Comparison of ENCODE assay signal across 18 mouse cellular contexts in genomic region chr6:31645261-31645660, GRCm38 (mm10).
DNase-seq lines count a peak whose midpoint lies in the region; ATAC-seq lines count a peak whose summit lies in the region.
"Had no signal": no experiment of that assay in that cellular context is flagged by ENCODE, and none has a peak within 500 bp of the region (broad histone marks: within the 10 kb centered on the region; RNA-seq: fewer than 3 reads in every experiment).

No protein-coding gene starts in this region.

- intact Hi-C loops in heart, postnatal 10 days (cut with DNase I), result no loop called here

- no peaks in the 10 kb centered on the region for H3K9me3 ChIP-seq in heart, embryonic 10.5 days
- H3K9me3 ChIP-seq in lung, embryonic 15.5 days, result no peaks in the 10 kb centered on the region
- H3K9me3 ChIP-seq: forebrain, embryonic 13.5 days; limb, embryonic 13.5 days; neural tube, embryonic 13.5 days had no signal

- H3K4me2 ChIP-seq in lung, embryonic 15.5 days, result no peak overlapping the region
- H3K4me2 ChIP-seq: forebrain, embryonic 13.5 days; heart, embryonic 11.5 days; limb, embryonic 13.5 days; lung, embryonic 14.5 days; neural tube, embryonic 13.5 days had no signal

- no peak overlapping the region for H3K4me3 ChIP-seq in heart, embryonic 10.5 days
- H3K4me3 ChIP-seq in lung, embryonic 15.5 days, result no peak overlapping the region
- H3K4me3 ChIP-seq: forebrain, embryonic 13.5 days; limb, embryonic 13.5 days; myocyte; neural tube, embryonic 13.5 days had no signal

- ATAC-seq in lung, embryonic 15.5 days (ENCODE audit: borderline replicate concordance, extremely low read depth, low FRiP score, low TSS enrichment), result 0 out of 2 replicates have a peak, but pooled peaks have one; percentile 16
- ATAC-seq: forebrain, embryonic 13.5 days; intestine, postnatal 0 days had no signal

- WGBS in heart, embryonic 10.5 days, result 89% methylated on average over 6 of the region's 6 CpGs
- 71% methylated on average over 6 of the region's 6 CpGs for WGBS in lung, embryonic 15.5 days

- no peak overlapping the region for H3K9ac ChIP-seq in lung, embryonic 15.5 days
- H3K9ac ChIP-seq: forebrain, embryonic 13.5 days; limb, embryonic 13.5 days; lung, embryonic 14.5 days; neural tube, embryonic 13.5 days had no signal

- no peak for DNase-seq in heart, embryonic 10.5 days (ENCODE audit: low spot score)
- DNase-seq in heart, postnatal 10 days, result no peak
- DNase-seq in adipocyte (ENCODE audit: low spot score), result peak; percentile 14
- peak; percentile 67 for DNase-seq in lung, postnatal 36 days
- no peak for DNase-seq in gastrocnemius, adult 8-10 months (ENCODE audit: low spot score in 2 of 2)
- no peak for DNase-seq in cerebellum, postnatal 36 days
- DNase-seq: cerebellum, adult 11-12 months; gastrocnemius, postnatal 10 days; lung, embryonic 14.5 days; midbrain, embryonic 14.5 days; thymus, postnatal 14 days had no signal

- no peaks in the 10 kb centered on the region for H3K36me3 ChIP-seq in heart, embryonic 10.5 days
- H3K36me3 ChIP-seq in lung, embryonic 15.5 days, result no peaks in the 10 kb centered on the region
- H3K36me3 ChIP-seq: limb, embryonic 13.5 days; neural tube, embryonic 13.5 days had no signal

- peaks cover 28% of the 10 kb centered on the region for H3K4me1 ChIP-seq in heart, embryonic 10.5 days
- peaks cover 14% of the 10 kb centered on the region for H3K4me1 ChIP-seq in lung, embryonic 15.5 days

- 0 out of 2 replicates have a peak overlapping the region, but pooled peaks have one; percentile 9 for H3K27ac ChIP-seq in heart, embryonic 10.5 days
- no peak overlapping the region for H3K27ac ChIP-seq in lung, embryonic 15.5 days
- H3K27ac ChIP-seq: forebrain, embryonic 13.5 days; limb, embryonic 13.5 days; neural tube, embryonic 13.5 days had no signal

- H3K27me3 ChIP-seq in heart, embryonic 10.5 days (ENCODE audit: insufficient read depth, poor library complexity, severe bottlenecking), result no peaks in the 10 kb centered on the region
- no peaks in the 10 kb centered on the region for H3K27me3 ChIP-seq in lung, embryonic 15.5 days
- H3K27me3 ChIP-seq: forebrain, embryonic 13.5 days; limb, embryonic 13.5 days; neural tube, embryonic 13.5 days had no signal

Comparison
In these comparisons a context has a peak if more than half of its experiments do, and no peak if none do; other contexts are left out.
1. DNase-seq: peak in adipocyte (single experiment) and lung, postnatal 36 days (single experiment); none in heart, embryonic 10.5 days (single experiment), heart, postnatal 10 days (0 of 2), gastrocnemius, adult 8-10 months (0 of 2) and cerebellum, postnatal 36 days (0 of 2).